Mouse (Mus musculus) bone marrow, adult 2 months (tissue): ENCODE measurements at regions not wholly inside any gene's neighbourhood (a gene's known extent, or its start where the extent isn't known, plus 50 kb on each side); places are given as distances from the start of the nearest gene placed in this dataset.

Source experiments
- H3K27ac ChIP-seq: fragments of 200-500 bp; 2 replicates; pipeline ENCODE4 v1.5.1; 2012; ENCODE audit warnings: low read depth, mild to moderate bottlenecking, control low read depth, inconsistent platforms, low read length; ENCODE audit not compliant: control insufficient read depth, poor library complexity, insufficient read depth
- H3K4me1 ChIP-seq: fragments of 200-500 bp; 2 replicates; pipeline ENCODE4 v1.6.1; 2011; ENCODE audit warnings: low read length; ENCODE audit not compliant: control insufficient read depth, insufficient read depth
- H3K4me3 ChIP-seq: fragments of 200-500 bp; replicated peaks from 2 replicates; pipeline ENCODE3; 2011; ENCODE audit warnings: mild to moderate bottlenecking, low read depth, low read length, control low read depth; ENCODE audit not compliant: control insufficient read depth
- CTCF ChIP-seq: fragments of 200-500 bp; IDR thresholded peaks from 2 replicates; pipeline ENCODE4 v1.5.1; 2011; ENCODE audit warnings: low read length, control low read depth; ENCODE audit not compliant: control insufficient read depth, insufficient read depth
- POLR2A ChIP-seq: fragments of 200-500 bp; IDR thresholded peaks from 2 replicates; pipeline ENCODE4 v1.6.1; 2011; ENCODE audit warnings: low read depth, mild to moderate bottlenecking, control low read depth, low read length, borderline replicate concordance; ENCODE audit not compliant: control insufficient read depth
- WGBS: fragments of 180-500 bp; shearing (Covaris S2); methylation state at CpG from one replicate; pipeline ENCODE4 v1.1.7; 2018; 5-methylcytosine and 5-hydroxymethylcytosine counted together

DNA sequence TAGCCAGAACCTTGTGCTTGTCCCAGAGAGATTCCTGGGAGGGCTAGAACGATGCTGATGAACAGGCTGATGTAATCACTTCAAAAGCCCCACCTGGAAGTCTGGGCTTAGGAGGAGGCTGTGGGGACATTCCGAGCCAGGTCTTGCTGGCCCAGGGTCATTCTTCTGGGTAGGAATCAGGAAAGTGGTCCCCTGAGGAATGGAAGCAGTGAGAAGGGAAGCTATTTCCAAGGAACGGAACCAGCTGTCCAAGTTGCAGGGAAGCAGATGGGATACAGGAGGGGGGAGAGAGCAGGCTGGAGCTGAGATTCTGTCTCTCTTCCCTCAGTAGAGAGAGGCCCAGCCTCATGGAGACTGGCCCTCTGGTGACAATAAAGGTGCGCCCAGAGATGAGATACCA lies 243.9 kb downstream of the Tcf7l2 start:
- WGBS, result 79% methylated on average over 4 of the region's 4 CpGs
- H3K4me3 ChIP-seq, result no peak overlapping the region
- no peak overlapping the region for H3K27ac ChIP-seq
- no peak for TF ChIP-seq POLR2A
- no peak for TF ChIP-seq CTCF
- H3K4me1 ChIP-seq, result no peaks in the 10 kb centered on the region

DNA sequence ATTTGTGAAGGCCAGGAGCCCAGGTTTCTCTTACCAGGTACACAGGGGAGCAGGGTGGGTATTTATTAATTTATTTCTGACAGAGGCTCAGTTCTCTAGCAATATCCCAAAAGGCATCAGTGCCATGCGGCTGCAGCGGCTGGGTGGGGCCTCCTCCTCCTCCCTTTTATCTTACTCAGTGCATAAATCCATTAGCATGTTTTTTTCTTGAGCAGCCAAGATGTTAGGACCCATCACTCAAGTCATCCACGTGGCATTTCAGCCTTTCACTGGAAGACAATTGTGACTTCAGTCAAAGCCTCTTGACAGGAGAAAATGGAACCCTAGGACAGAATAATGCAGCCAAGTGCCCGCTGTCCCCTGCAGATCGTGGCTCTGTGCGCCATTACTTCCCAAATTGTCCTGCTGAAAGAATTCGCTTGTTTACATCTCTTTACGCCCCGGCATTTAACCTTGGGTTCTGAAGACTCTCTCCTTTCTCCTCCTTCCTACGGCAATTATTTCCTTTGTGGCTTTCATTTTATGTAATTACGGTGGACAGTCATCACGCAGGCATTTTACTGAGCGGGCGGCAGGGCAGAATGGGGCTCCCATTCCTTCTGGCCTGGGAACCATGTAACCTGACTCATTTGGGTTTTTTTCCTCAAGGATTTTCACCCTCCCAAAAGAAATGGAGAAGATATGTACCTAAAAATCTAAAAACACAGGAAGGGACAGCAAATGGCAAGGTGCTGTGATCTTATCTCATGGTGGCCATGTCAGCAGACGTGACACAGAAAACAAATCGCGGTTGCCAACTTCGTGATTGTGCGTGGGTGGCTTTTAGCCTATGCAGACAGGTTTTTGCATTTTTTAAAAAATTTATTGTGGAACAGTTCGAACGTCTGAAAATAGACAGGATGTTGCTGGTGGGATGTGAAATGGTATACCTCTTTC lies 250.4 kb downstream of the Tcf7l2 start:
- Histone ChIP-seq H3K4me1 (no peaks in the 10 kb centered on the region), H3K27ac (no peak overlapping the region), H3K4me3 (no peak overlapping the region)
- TF ChIP-seq POLR2A (no peak), CTCF (no peak)
- 81% methylated on average over 21 of the region's 21 CpGs for WGBS

- no peak for TF ChIP-seq POLR2A
- no peak for TF ChIP-seq CTCF
- WGBS, result 83% methylated on average over 5 of the region's 5 CpGs
- Histone ChIP-seq H3K4me1 (no peaks in the 10 kb centered on the region), H3K27ac (no peak overlapping the region), H3K4me3 (no peak overlapping the region)
These were observed 251.1 kb downstream of the Tcf7l2 start for GRCm38 (mm10) chr19:55992727-55993066.

DNA sequence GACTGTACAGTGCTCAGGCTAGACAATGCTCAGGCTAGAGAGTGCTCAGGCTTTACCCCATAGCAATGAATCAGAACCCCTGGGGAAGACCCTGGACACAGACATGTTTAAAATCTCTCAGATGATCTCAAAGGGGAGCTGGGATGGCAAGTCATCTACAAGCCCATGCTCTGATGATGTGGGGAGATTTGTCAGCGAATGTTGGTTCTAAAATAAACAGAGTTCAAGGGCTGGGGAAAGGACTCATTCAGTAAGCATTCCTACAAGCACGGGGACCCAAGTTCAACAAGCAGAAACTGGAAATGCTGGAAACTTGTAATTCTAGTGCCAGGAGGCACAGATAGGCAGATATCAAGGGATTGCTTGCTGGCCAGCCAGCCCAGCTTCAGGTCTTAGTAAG lies 254.1 kb downstream of the Tcf7l2 start:
- no peak overlapping the region for H3K27ac ChIP-seq
- WGBS, result 60% methylated on average over 2 of the region's 2 CpGs

GRCm38 (mm10) chr19:55998454-55999180 lies 257.0 kb downstream of the Tcf7l2 start:
- Histone ChIP-seq H3K4me3 (no peak overlapping the region), H3K4me1 (no peaks in the 10 kb centered on the region), H3K27ac (no peak overlapping the region)
- 88% methylated on average over 15 of the region's 15 CpGs for WGBS
- TF ChIP-seq POLR2A (no peak), CTCF (no peak)

More for the DNA sequence above, 254.1 kb downstream of the Tcf7l2 start:
- no peak for TF ChIP-seq CTCF
- TF ChIP-seq POLR2A, result no peak
- H3K4me1 ChIP-seq, result no peaks in the 10 kb centered on the region
- H3K4me3 ChIP-seq, result no peak overlapping the region

DNA sequence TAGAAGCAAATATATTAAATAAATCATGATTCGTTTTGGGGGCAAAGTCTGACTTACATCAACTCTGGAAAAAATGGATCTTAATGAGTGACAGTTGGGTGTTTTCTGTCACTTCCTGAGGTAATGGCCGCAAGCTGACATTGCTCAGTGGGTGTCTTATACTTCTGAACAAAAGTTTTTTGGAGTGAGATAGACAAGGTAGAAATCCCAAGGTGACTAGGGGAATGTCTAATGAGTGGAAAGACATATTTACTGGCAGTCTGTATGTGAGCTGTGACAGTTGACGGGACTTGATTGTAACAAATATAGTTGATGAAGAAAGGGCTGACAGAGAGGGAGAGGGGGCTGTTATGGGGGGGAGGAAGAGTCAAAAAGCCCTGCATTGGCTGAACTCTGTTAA lies 257.8 kb downstream of the Tcf7l2 start:
- no peak overlapping the region for H3K27ac ChIP-seq
- TF ChIP-seq POLR2A, result no peak
- no peaks in the 10 kb centered on the region for H3K4me1 ChIP-seq
- WGBS, result 74% methylated on average over 3 of the region's 3 CpGs
- H3K4me3 ChIP-seq, result no peak overlapping the region

DNA sequence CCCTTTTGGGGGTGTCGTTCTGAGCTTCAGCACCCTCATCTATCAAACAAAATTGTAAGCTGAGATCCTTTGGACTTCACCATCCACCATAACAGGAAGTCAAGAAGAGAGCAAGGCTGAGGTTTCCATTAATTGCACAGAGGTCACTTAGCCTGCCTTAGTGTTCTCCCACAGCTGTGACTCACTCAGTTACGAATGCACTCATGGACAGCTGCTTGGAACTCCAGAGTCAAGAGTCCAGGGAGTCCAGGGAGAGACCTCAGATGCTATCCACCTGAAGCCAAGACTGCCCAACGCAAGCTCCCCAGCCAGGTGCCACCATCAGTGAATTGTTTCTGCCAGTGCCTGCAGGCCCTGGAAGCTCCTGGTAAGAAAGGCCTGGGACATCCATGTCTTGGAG lies 259.8 kb downstream of the Tcf7l2 start:
- H3K27ac ChIP-seq, result no peak overlapping the region
- no peaks in the 10 kb centered on the region for H3K4me1 ChIP-seq
- 81% methylated on average over 3 of the region's 3 CpGs for WGBS
- TF ChIP-seq CTCF, result no peak
- no peak for TF ChIP-seq POLR2A
- H3K4me3 ChIP-seq, result no peak overlapping the region

DNA sequence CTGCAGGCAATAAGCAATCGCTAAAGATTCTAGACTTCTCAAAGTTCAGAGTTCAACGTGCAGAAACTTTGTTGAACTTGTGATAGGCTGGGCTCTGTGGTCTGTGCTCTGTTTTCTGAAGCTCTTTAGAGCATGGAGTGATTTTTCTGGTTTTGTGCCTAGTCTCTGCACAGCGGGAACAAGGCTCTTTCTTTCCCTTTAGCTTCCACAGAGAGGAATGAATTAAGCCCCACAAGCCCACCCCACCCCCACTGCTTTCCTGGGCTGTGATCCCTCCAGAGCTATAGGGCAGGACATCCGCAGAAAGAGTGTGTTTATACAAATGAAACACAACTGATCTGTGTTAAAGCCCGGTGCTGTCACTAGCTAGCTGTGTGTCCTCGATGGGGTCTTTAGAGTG lies 264.3 kb downstream of the Tcf7l2 start:
- Histone ChIP-seq H3K4me1 (no peaks in the 10 kb centered on the region), H3K4me3 (no peak overlapping the region), H3K27ac (no peak overlapping the region)
- TF ChIP-seq CTCF, result no peak
- 69% methylated on average over 6 of the region's 6 CpGs for WGBS
